Mouse (Mus musculus) frontal cortex, postnatal 36 days (tissue): ENCODE data around the gene Psd.

ENCODE experiments used
- DNase-seq, 2 experiments: peaks; one replicate each; pipeline ENCODE4 v3.0.0; 2022; ENCODE audit warnings: low spot score in 2 of 2

The Psd gene

DNA sequence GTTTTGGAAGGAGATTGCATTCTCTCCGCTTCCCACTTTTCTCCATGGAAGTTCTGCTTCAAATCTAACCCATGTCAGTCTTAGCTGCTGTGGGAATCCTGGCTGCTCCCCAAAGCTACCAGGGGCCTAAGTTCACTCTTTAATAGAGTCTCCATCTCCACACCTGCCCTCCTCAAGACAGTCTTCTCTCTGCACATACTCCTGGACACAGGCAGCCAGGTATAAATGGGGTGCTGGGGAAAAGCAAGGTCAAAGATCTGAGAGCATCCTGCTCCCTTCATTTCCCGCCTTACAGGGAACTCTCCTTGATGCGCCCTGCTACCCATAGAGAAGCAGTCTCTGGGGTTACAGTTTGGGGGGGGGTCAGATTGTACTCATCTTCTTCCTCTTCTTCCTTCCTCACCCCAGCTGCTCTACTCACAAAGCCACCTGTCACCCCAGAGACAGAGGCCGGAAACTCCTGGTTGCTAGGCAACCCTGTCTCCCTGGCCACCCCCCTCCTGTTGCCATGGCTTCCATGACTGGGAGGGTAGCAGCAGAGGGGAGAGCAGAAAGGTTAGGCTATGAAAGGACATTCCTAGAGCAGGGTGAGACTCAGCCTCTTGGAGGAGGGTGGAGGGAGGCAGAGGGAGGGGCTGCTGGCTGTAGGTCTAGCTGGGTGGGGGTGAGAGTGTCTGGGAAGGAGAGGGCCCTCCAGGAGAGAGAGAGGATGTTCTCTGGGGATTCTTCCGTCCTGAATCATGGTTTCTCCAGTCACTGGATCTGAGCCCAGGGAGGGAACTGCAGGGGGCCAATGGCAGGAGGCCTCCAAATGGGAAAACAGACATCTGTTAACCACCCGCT is 5.6 kb downstream of the Psd start:
- DNase-seq = peak; percentile 52 to 61

GRCm38 (mm10) chr19:46320076-46320785 is 6.7 kb downstream of the Psd start:
- DNase-seq = no peak

DNA sequence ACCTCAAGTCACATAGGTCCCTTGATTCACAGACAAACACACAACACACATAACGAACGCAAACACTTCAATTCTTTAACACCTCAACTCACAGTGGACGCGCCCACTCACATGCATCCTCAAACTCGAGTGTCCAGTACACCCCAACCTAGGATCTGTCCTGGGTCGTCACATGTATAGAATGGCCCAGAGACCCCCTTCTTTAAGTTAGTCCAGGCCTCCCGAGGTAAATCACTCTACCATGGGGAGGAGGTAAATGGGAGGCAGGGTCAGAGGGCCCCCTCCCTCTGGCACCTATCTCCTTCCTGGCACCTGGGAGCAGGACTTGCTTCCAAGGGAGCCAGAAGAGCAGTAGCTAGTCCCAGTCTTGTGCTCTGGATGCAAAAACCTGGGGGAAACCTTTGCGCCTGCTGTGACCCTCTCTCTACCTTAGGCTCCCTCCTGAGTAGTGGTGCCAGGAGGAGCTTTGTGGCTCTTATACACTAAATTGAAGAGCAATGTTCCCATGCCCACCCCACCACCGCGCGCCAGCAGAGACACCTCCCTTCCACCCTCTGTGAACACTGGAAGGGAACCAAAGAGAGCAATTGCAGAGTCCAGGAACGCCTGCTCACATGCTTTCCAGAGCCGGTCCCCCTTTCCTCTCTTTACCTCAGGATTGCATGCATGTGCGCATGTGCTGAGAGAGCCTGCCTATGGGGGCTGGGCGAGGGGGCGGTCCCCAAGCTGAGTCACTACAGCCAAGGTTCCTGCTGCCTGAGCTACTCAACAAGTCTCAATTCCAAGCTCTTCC is 8.2 kb downstream of the Psd start:
- peak; percentile 92 to 96 for DNase-seq

DNA sequence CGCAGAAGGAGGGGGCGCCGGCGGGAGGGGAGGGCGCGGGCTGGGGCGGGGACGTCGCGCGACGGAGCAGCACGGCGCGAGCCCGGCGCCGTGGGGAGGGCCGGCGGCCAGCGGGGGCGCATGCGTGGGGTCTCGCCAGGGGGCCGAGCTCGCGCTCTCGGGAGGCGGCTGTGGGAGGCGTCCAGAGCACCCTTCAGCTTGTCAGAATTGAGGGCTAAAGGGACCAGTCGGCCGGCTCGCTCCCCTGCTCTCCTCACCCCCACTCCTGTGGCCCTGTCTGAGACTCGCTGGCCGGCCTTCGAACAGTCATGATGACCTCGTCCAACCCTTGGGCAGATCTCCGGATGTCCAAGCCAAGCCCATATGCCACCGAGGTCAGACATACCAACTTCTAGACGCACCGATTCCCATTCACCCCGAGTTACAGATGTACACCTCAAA is 8.9 kb downstream of the Psd start:
- DNase-seq = peak; percentile 51 to 64

DNA sequence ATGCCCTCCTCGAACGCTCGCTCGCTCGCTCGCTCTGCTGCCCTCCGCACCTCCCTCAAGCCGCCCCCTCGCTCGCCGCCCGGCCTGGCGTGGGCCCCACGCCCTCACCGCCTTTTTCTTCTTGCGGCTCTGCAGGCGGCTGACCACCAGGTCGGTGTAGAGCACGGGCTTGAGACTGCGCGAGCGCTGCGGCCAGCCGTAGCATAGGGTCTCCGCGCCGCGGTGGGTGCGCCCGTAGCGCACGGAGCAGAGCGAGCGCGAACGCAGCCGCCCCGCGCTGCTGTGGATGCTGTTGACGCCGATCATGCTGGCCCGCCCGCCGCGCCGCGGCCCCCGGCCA is 9.4 kb downstream of the Psd start:
- peak in 1 of 2 experiments; percentile 18 for DNase-seq

DNA sequence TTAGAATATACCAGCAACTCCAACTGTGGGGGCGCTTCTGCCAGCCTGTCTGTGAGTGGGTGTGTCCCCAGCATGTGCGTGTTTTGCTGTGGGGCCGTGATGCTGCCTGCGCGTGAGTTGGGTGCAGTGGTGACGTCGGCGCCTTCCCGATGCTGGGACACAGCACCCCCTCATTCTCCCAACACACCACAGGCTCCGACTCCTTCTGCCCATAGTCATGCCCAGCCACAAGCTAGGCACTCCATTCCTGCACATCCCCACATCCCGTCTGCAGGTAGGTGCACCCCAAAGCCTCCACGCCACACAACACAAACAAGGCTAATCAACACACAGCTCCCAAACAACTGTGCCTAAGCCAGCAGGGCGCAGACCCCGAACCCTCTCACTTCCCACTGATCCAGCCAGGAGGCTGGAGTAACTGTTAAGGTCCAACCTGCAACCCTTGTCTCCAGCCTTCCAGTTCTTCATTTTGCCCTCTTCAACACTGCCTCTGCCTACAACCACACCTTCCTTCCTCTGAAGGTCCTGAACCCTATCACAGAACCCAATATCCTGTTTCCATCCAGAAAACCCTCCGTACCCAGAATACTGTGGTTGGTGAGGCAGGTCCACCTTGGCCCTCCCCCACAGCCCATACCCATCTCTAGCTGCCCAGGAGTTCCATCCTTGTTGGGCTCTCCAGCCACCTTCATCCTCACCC is 10.0 kb downstream of the Psd start:
- DNase-seq = peak; percentile 81 to 86

DNA sequence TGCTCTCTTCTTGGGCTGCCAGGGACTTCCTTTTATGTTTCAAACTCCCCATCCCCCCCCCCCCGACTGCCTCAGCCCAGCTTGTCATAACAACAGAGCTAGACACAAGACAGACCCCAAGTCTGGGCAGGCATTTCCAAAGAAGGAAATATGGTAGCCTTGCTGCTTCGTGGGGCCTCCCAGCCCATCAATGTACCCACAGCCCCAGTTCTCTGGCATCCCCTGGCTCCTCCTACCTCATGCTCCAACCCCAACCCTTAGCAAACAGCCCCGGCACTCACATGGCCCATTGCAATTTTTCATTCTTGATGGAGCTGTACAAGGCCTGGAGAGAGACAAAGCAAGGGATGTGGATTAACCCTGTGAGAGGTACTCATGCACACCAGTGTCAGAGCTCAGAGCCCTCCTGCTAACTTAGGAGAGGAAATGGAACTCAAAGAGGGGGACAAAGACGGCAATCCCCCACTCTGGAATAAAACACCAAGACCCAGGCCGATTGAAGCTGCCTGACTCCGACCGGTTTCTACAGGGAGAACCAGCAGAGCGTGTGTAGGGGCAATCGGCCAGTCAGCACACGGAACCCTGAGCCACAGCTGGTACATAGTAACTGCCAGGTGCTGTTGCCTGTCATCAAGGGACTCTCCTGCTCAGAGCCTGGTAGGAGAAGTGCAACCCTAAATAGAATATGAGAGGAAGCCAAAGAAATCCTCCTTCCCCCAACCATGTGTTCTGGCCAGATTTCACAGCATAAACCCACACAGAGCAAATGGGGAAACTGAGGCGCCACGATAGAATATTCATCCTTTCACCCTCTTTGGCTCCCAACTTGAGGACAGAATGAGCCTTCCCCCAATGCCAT is 11.0 kb downstream of the Psd start:
- peak in 1 of 2 experiments; percentile 30 for DNase-seq

DNA sequence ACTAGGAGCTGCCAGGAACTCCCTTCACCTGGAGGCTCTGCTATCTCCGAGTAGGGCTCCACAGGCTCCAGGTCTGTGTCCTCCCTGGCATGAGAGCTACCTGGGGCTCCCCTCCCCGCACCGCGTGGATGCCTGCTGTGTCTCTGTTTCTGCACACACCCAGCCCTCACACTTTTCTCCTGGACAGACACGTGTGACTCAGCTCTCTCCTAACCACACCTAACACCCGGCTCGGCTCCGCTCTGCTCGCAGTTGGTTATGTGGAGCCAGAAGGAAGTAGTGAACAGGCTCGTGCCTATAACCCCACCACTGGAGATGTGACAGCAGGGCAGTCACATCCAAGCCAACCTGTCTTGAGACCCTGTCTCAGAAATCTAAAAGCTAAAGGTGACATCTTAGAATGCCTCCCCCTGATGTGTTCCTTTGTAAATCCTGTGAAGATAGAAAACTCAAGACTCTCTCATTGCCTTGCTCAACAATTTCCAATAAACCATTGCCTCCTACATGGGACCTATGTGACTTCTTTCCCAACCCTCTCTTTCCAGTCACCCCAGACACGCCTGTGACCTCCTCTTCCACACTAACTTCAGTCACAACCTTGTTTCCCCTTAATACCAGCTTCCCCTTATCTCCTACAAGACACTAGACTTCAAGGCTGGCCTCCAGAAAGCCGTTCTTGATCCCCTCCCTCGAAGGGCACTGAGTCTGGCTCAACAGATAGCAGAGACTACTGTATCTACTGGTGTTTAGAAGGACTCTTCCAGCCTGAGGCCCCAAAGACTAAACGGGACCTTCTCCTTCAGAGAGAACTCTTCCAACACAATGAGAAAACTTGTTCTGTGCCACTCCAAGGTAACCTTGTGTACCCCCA is 11.8 kb downstream of the Psd start:
- peak in 1 of 2 experiments; percentile 17 for DNase-seq

- no peak for DNase-seq
These were observed 12.8 kb downstream of the Psd start for GRCm38 (mm10) chr19:46314151-46314601.

DNA sequence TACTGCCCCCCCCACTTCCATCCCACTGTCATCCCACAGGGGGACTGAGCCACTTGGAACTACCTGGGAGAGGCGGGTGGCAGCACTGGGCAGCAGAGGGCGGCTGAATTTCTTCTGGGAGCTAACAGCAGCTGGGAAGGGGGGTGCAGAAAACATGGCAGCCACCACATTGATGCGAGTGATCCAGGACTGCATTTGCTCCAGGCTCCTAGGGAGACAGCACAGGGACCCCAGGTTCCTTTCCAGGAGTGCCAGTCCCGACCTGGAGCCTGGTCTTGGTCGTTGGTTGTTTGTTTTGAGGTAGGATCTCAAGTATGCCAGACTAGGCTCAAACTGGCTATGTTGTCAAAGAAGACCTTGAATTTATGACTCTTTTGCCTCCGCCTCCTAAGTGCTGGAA is 13.4 kb downstream of the Psd start:
- DNase-seq = no peak

DNA sequence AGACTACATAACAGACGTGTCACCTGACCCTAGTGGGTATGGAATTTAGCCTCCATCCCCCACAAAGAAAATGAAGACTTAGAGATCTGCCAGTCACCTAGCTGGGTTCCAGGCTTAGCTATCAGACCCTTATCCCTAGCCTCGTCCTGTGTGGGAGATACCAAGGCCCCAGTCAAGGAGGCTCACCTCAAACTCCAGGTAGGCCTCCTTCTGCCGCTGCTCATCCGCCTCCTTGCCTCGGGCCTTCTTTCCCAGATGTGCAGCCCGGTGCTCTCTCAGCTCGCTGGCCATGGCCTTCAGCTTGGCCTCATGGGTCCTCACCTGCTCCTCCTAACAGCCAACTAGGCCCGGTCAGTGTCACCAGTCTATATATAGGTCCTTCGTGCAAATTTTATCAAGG is 13.8 kb downstream of the Psd start:
- DNase-seq = no peak

GRCm38 (mm10) chr19:46312566-46312965 is 14.4 kb downstream of the Psd start:
- DNase-seq = no peak

GRCm38 (mm10) chr19:46311341-46311740 is 15.6 kb downstream of the Psd start:
- no peak for DNase-seq

DNA sequence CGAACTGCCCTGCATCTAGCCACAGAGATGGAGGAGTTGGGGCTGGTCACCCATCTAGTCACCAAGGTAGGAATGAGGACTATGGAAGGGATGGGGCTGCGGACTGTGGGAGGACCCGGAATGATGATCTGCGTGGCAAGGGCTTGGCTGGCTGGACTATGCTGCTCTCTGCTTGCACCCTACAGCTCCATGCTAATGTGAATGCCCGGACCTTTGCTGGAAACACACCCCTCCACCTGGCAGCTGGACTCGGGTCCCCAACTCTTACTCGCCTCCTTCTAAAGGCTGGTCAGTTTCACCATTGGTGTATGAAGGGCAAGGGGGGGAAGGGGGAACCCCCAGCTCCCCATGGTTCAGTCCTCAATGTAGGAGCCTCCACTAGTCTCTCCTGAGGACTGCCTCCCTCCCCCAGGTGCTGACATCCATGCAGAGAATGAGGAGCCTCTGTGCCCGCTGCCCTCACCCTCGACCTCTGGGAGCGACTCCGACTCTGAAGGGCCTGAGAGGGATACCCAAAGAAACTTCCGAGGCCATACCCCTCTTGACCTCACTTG is 16.6 kb downstream of the Psd start:
- DNase-seq = peak in 1 of 2 experiments; percentile 1

GRCm38 (mm10) chr19:46309651-46310305 is 17.2 kb downstream of the Psd start:
- DNase-seq = peak in 1 of 2 experiments; percentile 5

DNA sequence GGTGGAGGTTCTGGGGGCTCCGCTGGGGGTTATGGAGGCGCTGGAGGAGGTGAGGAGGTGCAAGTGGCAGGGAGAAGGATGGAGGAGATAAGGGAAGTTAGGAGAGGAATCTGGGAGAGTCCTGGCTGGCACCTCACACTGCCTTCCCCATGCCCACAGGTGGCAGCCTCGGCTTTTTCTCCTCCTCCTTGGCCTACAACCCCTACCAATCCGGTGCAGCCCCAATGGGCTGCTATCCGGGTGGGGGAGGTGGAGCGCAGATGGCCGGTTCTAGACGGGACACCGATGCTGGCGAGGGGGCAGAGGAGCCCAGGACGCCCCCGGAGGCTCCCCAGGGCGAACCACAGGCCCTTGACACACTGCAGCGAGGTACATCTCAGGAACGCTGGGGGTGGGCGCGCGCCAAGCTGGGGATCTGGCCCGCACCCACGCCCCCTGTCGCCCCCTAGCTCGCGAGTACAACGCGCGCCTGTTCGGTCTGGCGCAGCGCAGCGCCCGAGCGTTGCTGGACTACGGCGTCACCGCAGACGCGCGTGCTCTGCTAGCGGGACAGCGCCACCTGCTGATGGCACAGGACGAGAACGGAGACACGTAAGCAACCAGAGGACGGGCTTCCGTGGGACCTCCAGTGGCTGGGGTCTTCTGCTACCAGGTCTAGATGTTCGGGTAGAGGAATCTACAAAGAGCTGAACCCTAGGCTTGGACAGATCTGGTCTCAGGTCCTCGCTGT is 18.1 kb downstream of the Psd start:
- DNase-seq = peak; percentile 85 to 89

DNA sequence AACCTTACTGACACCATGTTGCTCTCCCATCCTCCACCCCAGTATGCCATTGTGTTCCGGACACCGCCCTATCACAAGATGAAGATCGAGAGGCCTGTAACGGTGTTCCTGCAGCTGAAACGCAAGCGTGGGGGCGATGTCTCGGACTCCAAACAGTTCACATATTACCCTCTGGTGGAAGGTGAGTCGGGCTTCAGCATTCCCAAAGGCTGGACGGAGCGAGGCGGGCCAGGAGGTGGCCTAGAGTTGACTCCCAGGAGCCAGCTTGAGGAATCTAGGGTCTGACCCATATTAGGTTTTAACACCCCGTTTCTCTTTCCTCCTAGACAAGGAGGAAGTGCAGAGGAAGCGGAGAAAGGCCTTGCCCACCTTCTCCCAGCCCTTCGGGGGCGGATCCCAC is 18.7 kb downstream of the Psd start:
- DNase-seq = no peak

DNA sequence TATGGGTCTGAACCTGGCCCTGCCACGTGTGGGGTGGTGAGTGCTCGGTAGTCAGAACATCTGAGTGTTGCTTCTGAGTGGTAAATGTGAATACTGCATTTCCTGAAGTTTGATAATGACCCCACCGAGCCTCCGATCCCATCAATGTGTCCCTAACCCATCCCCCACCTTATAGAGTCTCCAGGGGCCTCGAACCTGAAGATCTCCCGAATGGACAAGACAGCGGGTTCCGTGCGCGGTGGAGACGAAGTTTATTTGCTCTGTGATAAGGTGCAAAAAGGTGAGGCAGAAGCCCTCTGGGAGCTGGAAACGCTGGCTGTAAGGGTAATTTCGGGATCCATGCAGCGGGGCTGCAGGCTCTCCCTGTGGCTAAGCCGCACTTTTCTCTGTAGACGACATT is 19.2 kb downstream of the Psd start:
- no peak for DNase-seq
